ENCODE assay signal across 9 mouse cellular contexts in genomic region chr16:13440468-13440867, GRCm38 (mm10).
A peak's percentile ranks its signal among the peaks of the same experiment; 100 is the strongest.
DNase-seq lines count a peak whose midpoint lies in the region; ATAC-seq and TF ChIP-seq lines count a peak whose summit lies in the region.
"Had no signal": no experiment of that assay in that cellular context is flagged by ENCODE, and none has a peak within 500 bp of the region (broad histone marks: within the 10 kb centered on the region; RNA-seq: fewer than 3 reads in every experiment).

No protein-coding gene starts in this region.

- no peak overlapping the region for H3K4me2 ChIP-seq in forebrain, postnatal 0 days (ENCODE audit: low read depth)
- H3K4me2 ChIP-seq in forebrain, embryonic 13.5 days: no peak overlapping the region
- no peak overlapping the region for H3K4me2 ChIP-seq in limb, embryonic 11.5 days (ENCODE audit: low read depth, severe bottlenecking)
- H3K4me2 ChIP-seq: hindbrain, embryonic 15.5 days had no signal

- no peaks in the 10 kb centered on the region for H3K36me3 ChIP-seq in forebrain, postnatal 0 days (ENCODE audit: insufficient read depth)
- H3K36me3 ChIP-seq in forebrain, embryonic 13.5 days (ENCODE audit: poor library complexity, severe bottlenecking): no peaks in the 10 kb centered on the region
- H3K36me3 ChIP-seq in limb, embryonic 11.5 days (ENCODE audit: control insufficient read depth, insufficient read depth, low read length): no peaks in the 10 kb centered on the region
- no peaks in the 10 kb centered on the region for H3K36me3 ChIP-seq in forebrain, embryonic 10.5 days (replicated peaks)
- H3K36me3 ChIP-seq: hindbrain, embryonic 15.5 days had no signal

- H3K9me3 ChIP-seq in forebrain, postnatal 0 days (ENCODE audit: low read length): no peaks in the 10 kb centered on the region
- H3K9me3 ChIP-seq in forebrain, embryonic 13.5 days (replicated peaks): no peaks in the 10 kb centered on the region
- H3K9me3 ChIP-seq in limb, embryonic 11.5 days (ENCODE audit: control insufficient read depth, low read length): no peaks in the 10 kb centered on the region
- no peaks in the 10 kb centered on the region for H3K9me3 ChIP-seq in forebrain, embryonic 10.5 days
- H3K9me3 ChIP-seq: hindbrain, embryonic 15.5 days had no signal

- no peak for ATAC-seq in forebrain, postnatal 0 days
- no peak for ATAC-seq in forebrain, embryonic 13.5 days
- no peak for ATAC-seq in limb, embryonic 11.5 days (ENCODE audit: insufficient number of reproducible peaks, low FRiP score, low TSS enrichment, low read depth)

- DNase-seq in forebrain, postnatal 0 days: no peak
- DNase-seq in urinary bladder, postnatal 14 days (ENCODE audit: low spot score): peak; percentile 55
- DNase-seq in urinary bladder, postnatal 10 days (ENCODE audit: low spot score): no peak
- peak; percentile 58 for DNase-seq in limb, embryonic 11.5 days (ENCODE audit: low spot score)
- DNase-seq in spleen, postnatal 10 days (ENCODE audit: low spot score in 2 of 2): peak; percentile 28 to 69
- DNase-seq in forebrain, embryonic 10.5 days (ENCODE audit: extremely low spot score, low spot score): no peak

- WGBS in forebrain, postnatal 0 days: 47% methylated on average over 6 of the region's 6 CpGs
- 44% methylated on average over 6 of the region's 6 CpGs for WGBS in forebrain, embryonic 13.5 days
- WGBS in limb, embryonic 11.5 days: 37% methylated on average over 6 of the region's 6 CpGs
- 38% methylated on average over 6 of the region's 6 CpGs for WGBS in forebrain, embryonic 10.5 days

- H3K27me3 ChIP-seq in forebrain, postnatal 0 days (ENCODE audit: insufficient read depth, low read length): 0 out of 2 replicates have a peak, but pooled peaks cover 5% of the 10 kb centered on the region
- peaks cover 21% of the 10 kb centered on the region for H3K27me3 ChIP-seq in forebrain, embryonic 13.5 days
- no peaks in the 10 kb centered on the region for H3K27me3 ChIP-seq in limb, embryonic 11.5 days (ENCODE audit: control insufficient read depth, insufficient read depth, low read length)
- H3K27me3 ChIP-seq in forebrain, embryonic 10.5 days (ENCODE audit: poor library complexity, severe bottlenecking): peaks cover 28% of the 10 kb centered on the region
- H3K27me3 ChIP-seq: hindbrain, embryonic 15.5 days had no signal

- no peak overlapping the region for H3K27ac ChIP-seq in forebrain, postnatal 0 days (ENCODE audit: low read depth, low read length)
- no peak overlapping the region for H3K27ac ChIP-seq in forebrain, embryonic 13.5 days
- H3K27ac ChIP-seq in cortical plate, adult 2 months (ENCODE audit: insufficient read depth, low read length): no peak overlapping the region
- H3K27ac ChIP-seq in limb, embryonic 11.5 days (replicated peaks; ENCODE audit: low read depth, low read length): no peak overlapping the region
- no peak overlapping the region for H3K27ac ChIP-seq in forebrain, embryonic 10.5 days
- H3K27ac ChIP-seq: hindbrain, embryonic 15.5 days had no signal

- no peak overlapping the region for H3K9ac ChIP-seq in forebrain, postnatal 0 days
- no peak overlapping the region for H3K9ac ChIP-seq in forebrain, embryonic 13.5 days
- no peak overlapping the region for H3K9ac ChIP-seq in limb, embryonic 11.5 days (ENCODE audit: low read length)
- H3K9ac ChIP-seq: hindbrain, embryonic 15.5 days had no signal

- no peak overlapping the region for H3K4me3 ChIP-seq in forebrain, postnatal 0 days (ENCODE audit: low read depth, low read length)
- H3K4me3 ChIP-seq in forebrain, embryonic 13.5 days: no peak overlapping the region
- no peak overlapping the region for H3K4me3 ChIP-seq in cortical plate, adult 2 months (ENCODE audit: insufficient read depth, low read length)
- no peak overlapping the region for H3K4me3 ChIP-seq in limb, embryonic 11.5 days (ENCODE audit: low read depth, low read length)
- no peak overlapping the region for H3K4me3 ChIP-seq in forebrain, embryonic 10.5 days
- H3K4me3 ChIP-seq: hindbrain, embryonic 15.5 days had no signal

- TF ChIP-seq POLR2A in cortical plate, adult 2 months (IDR thresholded peaks at IDR 0.05; ENCODE audit: extremely low read depth, insufficient read depth, low read length): no peak

- H3K4me1 ChIP-seq in forebrain, postnatal 0 days (ENCODE audit: insufficient read depth): no peaks in the 10 kb centered on the region
- H3K4me1 ChIP-seq in forebrain, embryonic 13.5 days: peaks cover 9% of the 10 kb centered on the region
- no peaks in the 10 kb centered on the region for H3K4me1 ChIP-seq in cortical plate, adult 2 months (ENCODE audit: control insufficient read depth, insufficient read depth, low read length)
- no peaks in the 10 kb centered on the region; the same call in 1 of the 2 replicates for H3K4me1 ChIP-seq in limb, embryonic 11.5 days (ENCODE audit: control insufficient read depth, insufficient read depth, low read length)
- peaks cover 15% of the 10 kb centered on the region for H3K4me1 ChIP-seq in forebrain, embryonic 10.5 days

- TF ChIP-seq CTCF in forebrain, postnatal 0 days (IDR thresholded peaks at IDR 0.05; ENCODE audit: low read depth): peak; percentile 78
- peak; percentile 82 for TF ChIP-seq CTCF in cortical plate, adult 2 months (IDR thresholded peaks at IDR 0.05; ENCODE audit: extremely low read depth, insufficient read depth, low read length)

Comparison
In these comparisons a context has a peak if more than half of its experiments do, and no peak if none do; other contexts are left out.
1. DNase-seq: peak in urinary bladder, postnatal 14 days (single experiment), limb, embryonic 11.5 days (single experiment) and spleen, postnatal 10 days (2 of 2); none in forebrain, postnatal 0 days (single experiment), urinary bladder, postnatal 10 days (single experiment) and forebrain, embryonic 10.5 days (single experiment).